Mouse (Mus musculus): Measurements from ENCODE around the gene Jpt1. TPM values are rescaled to one million over a fixed set of nuclear protein-coding genes. Genes with fewer than 3 reads are reported as not detected.
"Not testable (repeated sequence)": the region's sequence is repeated elsewhere in the genome, so short reads cannot be mapped to it uniquely, and the experiment has no call there.

Jpt1 gene
- polyA plus RNA-seq, 1 experiment from 2014 or later, result 557 TPM

- Histone ChIP-seq H3K27me3 (0 out of 2 replicates have a peak, but pooled peaks cover 4% of the 10 kb centered on the region), H3K4me1 (peaks cover 16% of the 10 kb centered on the region), H3K27ac (no peak overlapping the region), H3K4me3 (no peak overlapping the region), H3K9me3 (no peaks in the 10 kb centered on the region), H3K4me2 (replicated peaks) (no peak overlapping the region), H3K9ac (no peak overlapping the region), H3K36me3 (no peaks in the 10 kb centered on the region)
- ATAC-seq (ENCODE audit: low FRiP score, low read depth), result no peak
- WGBS, result 57% methylated on average over 11 of the region's 11 CpGs
Observed at GRCm38 (mm10) chr11:115463397-115463796, 50.8 kb downstream of the Jpt1 start.

- ATAC-seq (ENCODE audit: low FRiP score, low read depth), result no peak
- 71% methylated on average over 16 of the region's 16 CpGs for WGBS
- Histone ChIP-seq H3K9me3 (no peaks in the 10 kb centered on the region), H3K9ac (no peak within 1 kb of the TSS), H3K27ac (no peak within 1 kb of the TSS), H3K4me1 (peaks cover 14% of the 10 kb centered on the region), H3K36me3 (no peaks in the 10 kb centered on the region), H3K4me3 (no peak within 1 kb of the TSS), H3K27me3 (0 out of 2 replicates have a peak, but pooled peaks cover 4% of the 10 kb centered on the region), H3K4me2 (replicated peaks) (no peak within 1 kb of the TSS)
Observed at GRCm38 (mm10) chr11:115462243-115462891, 51.8 kb downstream of the Jpt1 start, which contains the start of gene Slc16a5. Slc16a5 (plus strand) TSS chr11:115462474.

GRCm38 (mm10) chr11:115461846-115462242 is 52.3 kb downstream of the Jpt1 start:
- no peak overlapping the region for H3K9ac ChIP-seq
- 73% methylated on average over 5 of the region's 5 CpGs for WGBS
- no peak overlapping the region for H3K27ac ChIP-seq
- H3K4me1 ChIP-seq, result peaks cover 9% of the 10 kb centered on the region; the same call in 1 of the 2 replicates
- no peaks in the 10 kb centered on the region for H3K9me3 ChIP-seq
- H3K4me2 ChIP-seq (replicated peaks), result no peak overlapping the region
- no peaks in the 10 kb centered on the region for H3K36me3 ChIP-seq
- ATAC-seq (ENCODE audit: low FRiP score, low read depth), result no peak
- H3K4me3 ChIP-seq, result no peak overlapping the region
- H3K27me3 ChIP-seq, result 0 out of 2 replicates have a peak, but pooled peaks cover 4% of the 10 kb centered on the region

DNA sequence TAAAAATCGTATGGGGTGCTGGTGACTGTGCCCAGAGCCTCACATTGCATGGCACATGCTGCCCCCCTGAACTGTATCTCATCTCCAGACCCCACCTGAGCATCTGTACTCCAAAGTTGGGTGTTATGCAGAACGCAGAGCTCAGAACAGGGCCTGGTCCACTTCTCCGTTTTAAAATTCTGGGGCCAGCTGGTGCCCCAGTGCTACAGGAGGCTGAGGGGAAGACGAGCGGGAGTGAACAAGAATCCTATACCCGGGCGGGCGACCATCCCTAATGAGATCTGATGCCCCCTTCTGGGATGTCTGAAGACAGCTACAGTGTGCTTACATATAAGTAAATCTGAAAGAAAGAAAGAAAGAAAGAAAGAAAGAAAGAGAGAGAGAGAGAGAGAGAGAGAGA is 53.2 kb downstream of the Jpt1 start:
- no peak overlapping the region for H3K4me3 ChIP-seq
- 0 out of 2 replicates have a peak, but pooled peaks cover 4% of the 10 kb centered on the region for H3K27me3 ChIP-seq
- H3K4me1 ChIP-seq, result peaks cover 7% of the 10 kb centered on the region; the same call in 1 of the 2 replicates
- no peak overlapping the region for H3K9ac ChIP-seq
- 22% methylated on average over 8 of the region's 8 CpGs for WGBS
- no peaks in the 10 kb centered on the region for H3K9me3 ChIP-seq
- no peak for ATAC-seq (ENCODE audit: low FRiP score, low read depth)
- H3K4me2 ChIP-seq (replicated peaks), result no peak overlapping the region
- no peak overlapping the region for H3K27ac ChIP-seq
- no peaks in the 10 kb centered on the region for H3K36me3 ChIP-seq

GRCm38 (mm10) chr11:115457405-115457804 is 56.8 kb downstream of the Jpt1 start:
- H3K27me3 ChIP-seq, result 0 out of 2 replicates have a peak, but pooled peaks cover 4% of the 10 kb centered on the region
- H3K4me2 ChIP-seq (replicated peaks), result no peak overlapping the region
- H3K4me1 ChIP-seq, result peaks cover 7% of the 10 kb centered on the region; the same call in 1 of the 2 replicates
- no peak overlapping the region for H3K27ac ChIP-seq
- H3K9me3 ChIP-seq, result no peaks in the 10 kb centered on the region
- no peaks in the 10 kb centered on the region for H3K36me3 ChIP-seq
- 30% methylated on average over 6 of the region's 6 CpGs for WGBS
- ATAC-seq (ENCODE audit: low FRiP score, low read depth), result no peak
- H3K9ac ChIP-seq, result no peak overlapping the region
- no peak overlapping the region for H3K4me3 ChIP-seq

DNA sequence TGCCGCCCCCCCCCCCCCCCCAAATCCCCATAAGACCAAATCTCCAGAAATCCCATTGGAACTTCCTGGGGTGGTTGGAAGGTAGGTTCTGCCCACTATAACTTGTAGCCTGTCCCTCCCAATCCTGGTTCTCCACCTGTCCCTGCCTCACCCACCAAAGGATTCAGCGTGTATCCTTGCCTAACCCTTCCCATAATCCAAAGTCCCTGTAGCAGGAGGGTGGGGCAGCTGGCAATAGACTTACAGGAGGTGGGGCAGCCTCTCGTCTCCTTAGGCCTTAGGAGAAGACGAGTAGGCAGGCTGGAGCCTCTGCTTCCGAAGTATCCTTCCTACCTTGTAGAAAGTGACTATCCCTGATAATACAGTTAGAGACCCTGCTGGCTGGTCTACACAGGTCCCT is 58.0 kb downstream of the Jpt1 start:
- no peaks in the 10 kb centered on the region for H3K4me1 ChIP-seq
- H3K4me3 ChIP-seq, result no peak overlapping the region
- no peak for ATAC-seq (ENCODE audit: low FRiP score, low read depth)
- no peaks in the 10 kb centered on the region for H3K27me3 ChIP-seq
- no peaks in the 10 kb centered on the region for H3K9me3 ChIP-seq
- no peaks in the 10 kb centered on the region for H3K36me3 ChIP-seq
- H3K27ac ChIP-seq, result no peak overlapping the region
- 94% methylated on average over 5 of the region's 5 CpGs for WGBS
- no peak overlapping the region for H3K4me2 ChIP-seq (replicated peaks)
- H3K9ac ChIP-seq, result no peak overlapping the region

DNA sequence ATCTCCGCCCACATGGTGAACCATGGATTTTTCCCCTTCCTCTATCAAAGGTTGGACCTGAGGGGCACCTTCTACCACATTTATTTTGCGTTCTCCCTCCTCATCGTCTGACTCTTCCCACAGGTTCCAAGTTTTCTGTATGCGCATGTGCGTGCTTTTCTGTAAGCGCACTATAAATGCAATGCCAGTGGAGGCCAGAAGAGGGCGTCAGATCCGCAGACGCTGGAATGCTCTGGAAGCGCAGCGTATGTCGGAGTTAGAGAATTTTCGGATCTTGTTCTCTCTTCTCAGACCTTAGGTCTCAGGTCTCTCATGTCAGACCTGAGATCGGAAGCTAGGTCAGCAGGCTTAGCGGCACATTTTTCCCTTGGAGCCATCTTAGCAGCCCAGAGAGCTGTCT is 58.6 kb downstream of the Jpt1 start:
- WGBS, result 88% methylated on average over 15 of the region's 15 CpGs
- Histone ChIP-seq H3K4me1 (no peaks in the 10 kb centered on the region), H3K27ac (no peak overlapping the region), H3K9ac (no peak overlapping the region), H3K27me3 (no peaks in the 10 kb centered on the region), H3K9me3 (no peaks in the 10 kb centered on the region), H3K36me3 (no peaks in the 10 kb centered on the region), H3K4me3 (no peak overlapping the region), H3K4me2 (replicated peaks) (no peak overlapping the region)
- ATAC-seq (ENCODE audit: low FRiP score, low read depth), result no peak

- not testable (repeated sequence) for H3K27me3 ChIP-seq; H3K27ac ChIP-seq; H3K4me3 ChIP-seq; H3K4me1 ChIP-seq; ATAC-seq (ENCODE audit: low FRiP score, low read depth); H3K36me3 ChIP-seq; H3K9me3 ChIP-seq; H3K9ac ChIP-seq; H3K4me2 ChIP-seq (replicated peaks)
- 79% methylated on average over 6 of the region's 6 CpGs for WGBS
Observed at GRCm38 (mm10) chr11:115454822-115455221, 59.4 kb downstream of the Jpt1 start.

DNA sequence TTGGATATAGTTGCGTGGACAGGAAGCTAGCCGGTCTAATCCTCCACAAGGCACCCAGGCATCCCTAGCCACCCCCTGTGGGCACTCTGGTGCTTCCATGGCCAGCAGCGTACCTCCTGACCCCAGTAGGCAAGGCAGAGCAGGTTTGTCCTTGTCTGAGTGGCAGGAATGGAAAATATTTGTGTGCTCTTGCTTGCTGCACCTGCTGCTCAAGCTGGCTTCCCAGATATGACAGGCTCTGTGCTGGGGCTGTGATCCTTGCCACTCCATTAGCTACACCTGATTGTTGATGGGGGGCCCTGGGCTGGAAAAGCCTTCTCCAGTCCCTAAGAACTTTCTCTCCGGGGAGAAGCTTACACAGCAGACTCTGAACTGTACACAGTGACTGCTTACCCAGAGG is 60.9 kb downstream of the Jpt1 start:
- H3K4me3 ChIP-seq, result no peak overlapping the region
- no peaks in the 10 kb centered on the region for H3K9me3 ChIP-seq
- WGBS, result 73% methylated on average over 4 of the region's 4 CpGs
- no peak for ATAC-seq (ENCODE audit: low FRiP score, low read depth)
- H3K4me1 ChIP-seq, result no peaks in the 10 kb centered on the region
- H3K9ac ChIP-seq, result no peak overlapping the region
- no peaks in the 10 kb centered on the region for H3K36me3 ChIP-seq
- H3K27ac ChIP-seq, result no peak overlapping the region
- H3K4me2 ChIP-seq (replicated peaks), result no peak overlapping the region
- no peaks in the 10 kb centered on the region for H3K27me3 ChIP-seq

DNA sequence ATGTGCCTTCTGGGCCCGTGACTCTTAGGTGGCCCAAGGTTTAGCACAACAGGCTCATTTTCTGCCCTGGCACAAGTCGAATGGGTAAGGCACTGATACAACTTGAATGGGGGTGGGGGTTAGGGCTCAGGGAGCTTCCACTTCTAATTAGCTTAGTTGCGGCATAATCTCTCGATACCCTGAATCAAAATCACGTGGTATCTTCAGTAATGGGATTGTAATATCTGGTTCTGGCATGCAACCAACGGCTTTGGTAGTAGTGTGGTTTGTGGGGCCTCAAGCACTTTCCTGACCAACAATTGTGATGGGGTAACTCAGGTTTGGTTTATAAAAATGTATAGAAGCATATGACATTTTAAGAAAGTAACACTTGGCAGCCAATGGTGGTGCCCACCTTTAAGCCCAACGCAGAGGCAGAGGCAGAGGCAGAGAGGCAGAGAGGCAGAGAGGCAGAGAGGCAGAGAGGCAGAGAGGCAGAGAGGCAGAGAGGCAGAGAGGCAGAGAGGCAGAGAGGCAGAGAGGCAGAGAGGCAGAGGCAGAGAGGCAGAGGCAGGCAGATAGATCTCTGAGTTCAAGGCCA is 61.8 kb downstream of the Jpt1 start:
- Histone ChIP-seq H3K36me3 (no peaks in the 10 kb centered on the region), H3K4me3 (no peak overlapping the region), H3K27ac (no peak overlapping the region), H3K4me2 (replicated peaks) (no peak overlapping the region), H3K9ac (no peak overlapping the region), H3K27me3 (no peaks in the 10 kb centered on the region), H3K4me1 (no peaks in the 10 kb centered on the region), H3K9me3 (no peaks in the 10 kb centered on the region)
- ATAC-seq (ENCODE audit: low FRiP score, low read depth), result no peak
- WGBS, result 81% methylated on average over 7 of the region's 7 CpGs

- Histone ChIP-seq H3K9me3 (no peaks in the 10 kb centered on the region), H3K9ac (no peak overlapping the region), H3K4me1 (peaks cover 2% of the 10 kb centered on the region; the same call in 1 of the 2 replicates), H3K27me3 (no peaks in the 10 kb centered on the region), H3K4me2 (replicated peaks) (no peak overlapping the region), H3K4me3 (no peak overlapping the region), H3K27ac (no peak overlapping the region), H3K36me3 (no peaks in the 10 kb centered on the region)
- no peak for ATAC-seq (ENCODE audit: low FRiP score, low read depth)
- WGBS, result 75% methylated on average over 8 of the region's 8 CpGs
Observed at GRCm38 (mm10) chr11:115451781-115452241, 62.4 kb downstream of the Jpt1 start.

- H3K9ac ChIP-seq, result no peak overlapping the region
- no peaks in the 10 kb centered on the region for H3K36me3 ChIP-seq
- H3K4me1 ChIP-seq, result peaks cover 4% of the 10 kb centered on the region; the same call in 1 of the 2 replicates
- H3K4me2 ChIP-seq (replicated peaks), result no peak overlapping the region
- 89% methylated on average over 7 of the region's 7 CpGs for WGBS
- no peaks in the 10 kb centered on the region for H3K27me3 ChIP-seq
- no peak overlapping the region for H3K27ac ChIP-seq
- ATAC-seq (ENCODE audit: low FRiP score, low read depth), result no peak
- H3K9me3 ChIP-seq, result no peaks in the 10 kb centered on the region
- no peak overlapping the region for H3K4me3 ChIP-seq
Observed at GRCm38 (mm10) chr11:115450176-115450575, 64.0 kb downstream of the Jpt1 start.
